Mouse (Mus musculus) liver, embryonic 16.5 days (tissue): ENCODE measurements at regions not wholly inside any gene's neighbourhood (a gene's known extent, or its start where the extent isn't known, plus 50 kb on each side); places are given as distances from the start of the nearest gene placed in this dataset.

ENCODE experiments used
- ATAC-seq: fragments of 200-750 bp; cut with Nextera tagmentation; 2 replicates; pipeline ENCODE4 v1.8.0; 2017; ENCODE audit warnings: low read depth, mild to moderate bottlenecking, moderate number of reproducible peaks, moderate library complexity
- H3K27ac ChIP-seq: fragments of 300-500 bp; sonication (generic); 2 replicates; pipeline ENCODE4 v1.5.1; 2014; ENCODE audit warnings: mild to moderate bottlenecking, low read length
- H3K27me3 ChIP-seq: fragments of 300-500 bp; sonication (generic); 2 replicates; pipeline ENCODE4 v1.6.1; 2014; ENCODE audit warnings: low read depth, low read length, mixed read lengths; ENCODE audit not compliant: control insufficient read depth, insufficient read depth
- H3K36me3 ChIP-seq: fragments of 300-500 bp; sonication (generic); 2 replicates; pipeline ENCODE4 v1.6.1; 2014; ENCODE audit warnings: mild to moderate bottlenecking; ENCODE audit not compliant: control insufficient read depth, insufficient read depth
- H3K4me1 ChIP-seq: fragments of 300-500 bp; sonication (generic); 2 replicates; pipeline ENCODE4 v1.6.1; 2014; ENCODE audit warnings: low read depth, low read length, mixed read lengths; ENCODE audit not compliant: control insufficient read depth
- H3K4me2 ChIP-seq: fragments of 300-500 bp; sonication (generic); 2 replicates; pipeline ENCODE4 v1.6.1; 2014; ENCODE audit warnings: low read depth, low read length, mixed read lengths
- H3K4me3 ChIP-seq: fragments of 300-500 bp; sonication (generic); 2 replicates; pipeline ENCODE4 v1.5.1; 2014; ENCODE audit warnings: low read depth, mild to moderate bottlenecking, low read length
- H3K9ac ChIP-seq: fragments of 300-500 bp; sonication (generic); 2 replicates; pipeline ENCODE4 v1.6.1; 2014; ENCODE audit warnings: low read depth, low read length
- H3K9me3 ChIP-seq: fragments of 300-500 bp; sonication (generic); replicated peaks from 2 replicates; pipeline ENCODE4 v1.6.1; 2016; ENCODE audit warnings: low read length; ENCODE audit not compliant: control insufficient read depth
- WGBS: fragments of 180-500 bp; shearing (Covaris S2); extraction: QIAGEN DNeasy Blood & Tissue Kit; methylation state at CpG from one replicate; pipeline ENCODE4 v1.1.7; 2014; ENCODE audit not compliant: insufficient replicate concordance; 5-methylcytosine and 5-hydroxymethylcytosine counted together

- Histone ChIP-seq H3K27me3 (no peaks in the 10 kb centered on the region), H3K4me1 (no peaks in the 10 kb centered on the region), H3K4me2 (no peak overlapping the region), H3K4me3 (no peak overlapping the region), H3K9me3 (no peaks in the 10 kb centered on the region), H3K9ac (no peak overlapping the region), H3K36me3 (no peaks in the 10 kb centered on the region), H3K27ac (no peak overlapping the region)
- ATAC-seq: no peak
- WGBS: 55% methylated on average over 2 of the region's 2 CpGs
Measured at GRCm38 (mm10) chr13:37290636-37291035, 54.4 kb upstream of the Ly86 start.

- no peaks in the 10 kb centered on the region for H3K4me1 ChIP-seq
- H3K27ac ChIP-seq: no peak overlapping the region
- H3K4me2 ChIP-seq: no peak overlapping the region
- H3K36me3 ChIP-seq: no peaks in the 10 kb centered on the region
- no peaks in the 10 kb centered on the region for H3K9me3 ChIP-seq
- no peaks in the 10 kb centered on the region for H3K27me3 ChIP-seq
- H3K4me3 ChIP-seq: no peak overlapping the region
- ATAC-seq: no peak
- H3K9ac ChIP-seq: no peak overlapping the region
- WGBS: 28% methylated on average over 1 of the region's 1 CpGs
Measured at GRCm38 (mm10) chr13:37288993-37289392, 56.0 kb upstream of the Ly86 start.

- Histone ChIP-seq H3K4me3 (no peak overlapping the region), H3K27me3 (no peaks in the 10 kb centered on the region), H3K36me3 (no peaks in the 10 kb centered on the region), H3K9ac (no peak overlapping the region), H3K9me3 (no peaks in the 10 kb centered on the region), H3K4me1 (no peaks in the 10 kb centered on the region), H3K4me2 (no peak overlapping the region), H3K27ac (no peak overlapping the region)
- WGBS: 21% methylated on average over 5 of the region's 5 CpGs
- no peak for ATAC-seq
Measured at GRCm38 (mm10) chr13:37282515-37282914, 62.5 kb upstream of the Ly86 start.

- Histone ChIP-seq H3K4me2 (no peak overlapping the region), H3K27me3 (no peaks in the 10 kb centered on the region), H3K9ac (no peak overlapping the region), H3K36me3 (no peaks in the 10 kb centered on the region), H3K9me3 (no peaks in the 10 kb centered on the region), H3K27ac (no peak overlapping the region), H3K4me3 (no peak overlapping the region), H3K4me1 (no peaks in the 10 kb centered on the region)
- WGBS: 67% methylated on average over 8 of the region's 8 CpGs
- ATAC-seq: no peak
Measured at GRCm38 (mm10) chr13:37279078-37279789, 65.8 kb upstream of the Ly86 start.

GRCm38 (mm10) chr13:37249581-37250461 is 95.2 kb upstream of the Ly86 start:
- no peak for ATAC-seq
- H3K9ac ChIP-seq: no peak overlapping the region
- no peaks in the 10 kb centered on the region for H3K4me1 ChIP-seq
- H3K4me2 ChIP-seq: no peak overlapping the region
- no peaks in the 10 kb centered on the region for H3K9me3 ChIP-seq
- H3K27me3 ChIP-seq: no peaks in the 10 kb centered on the region
- no peak overlapping the region for H3K27ac ChIP-seq
- 46% methylated on average over 14 of the region's 14 CpGs for WGBS
- no peaks in the 10 kb centered on the region for H3K36me3 ChIP-seq
- H3K4me3 ChIP-seq: no peak overlapping the region

- no peaks in the 10 kb centered on the region for H3K27me3 ChIP-seq
- H3K27ac ChIP-seq: no peak overlapping the region
- H3K4me2 ChIP-seq: no peak overlapping the region
- no peaks in the 10 kb centered on the region for H3K4me1 ChIP-seq
- no peaks in the 10 kb centered on the region for H3K36me3 ChIP-seq
- no peaks in the 10 kb centered on the region for H3K9me3 ChIP-seq
- no peak overlapping the region for H3K4me3 ChIP-seq
- WGBS: 50% methylated on average over 1 of the region's 1 CpGs
- no peak overlapping the region for H3K9ac ChIP-seq
- no peak for ATAC-seq
Measured at GRCm38 (mm10) chr13:37248741-37249140, 96.3 kb upstream of the Ly86 start.

- Histone ChIP-seq H3K27ac (no peak overlapping the region), H3K9ac (no peak overlapping the region), H3K4me2 (no peak overlapping the region), H3K36me3 (no peaks in the 10 kb centered on the region), H3K27me3 (no peaks in the 10 kb centered on the region), H3K4me3 (no peak overlapping the region), H3K9me3 (no peaks in the 10 kb centered on the region), H3K4me1 (no peaks in the 10 kb centered on the region)
- no peak for ATAC-seq
- WGBS: 71% methylated on average over 5 of the region's 5 CpGs
Measured at GRCm38 (mm10) chr13:37240048-37240447, 105.0 kb upstream of the Ly86 start.

GRCm38 (mm10) chr13:37237285-37237684 is 107.7 kb upstream of the Ly86 start:
- no peaks in the 10 kb centered on the region for H3K27me3 ChIP-seq
- no peaks in the 10 kb centered on the region for H3K4me1 ChIP-seq
- ATAC-seq: no peak
- no peaks in the 10 kb centered on the region for H3K36me3 ChIP-seq
- no peaks in the 10 kb centered on the region for H3K9me3 ChIP-seq
- H3K4me3 ChIP-seq: no peak overlapping the region
- H3K27ac ChIP-seq: no peak overlapping the region
- WGBS: 76% methylated on average over 3 of the region's 3 CpGs
- no peak overlapping the region for H3K9ac ChIP-seq
- no peak overlapping the region for H3K4me2 ChIP-seq

GRCm38 (mm10) chr13:37225834-37226233 is 119.2 kb upstream of the Ly86 start:
- no peak for ATAC-seq
- H3K27me3 ChIP-seq: no peaks in the 10 kb centered on the region
- no peak overlapping the region for H3K27ac ChIP-seq
- H3K4me2 ChIP-seq: no peak overlapping the region
- no peaks in the 10 kb centered on the region for H3K4me1 ChIP-seq
- H3K9me3 ChIP-seq: no peaks in the 10 kb centered on the region
- no peak overlapping the region for H3K9ac ChIP-seq
- WGBS: 79% methylated on average over 1 of the region's 1 CpGs
- no peaks in the 10 kb centered on the region for H3K36me3 ChIP-seq
- H3K4me3 ChIP-seq: no peak overlapping the region
